Mouse (Mus musculus): ENCODE measurements around the gene Ptprn. TPM values are rescaled to one million over a fixed set of nuclear protein-coding genes. Genes with fewer than 3 reads are reported as not detected.
A peak's percentile ranks its signal among the peaks of the same experiment; 100 is the strongest.

The Ptprn gene
- total RNA-seq, 1 experiment from 2014 or later, result not detected

- ATAC-seq (ENCODE audit: extremely low read depth, insufficient number of reproducible peaks, low FRiP score, poor library complexity, severe bottlenecking), result peak; percentile 94
These were observed 53.9 kb downstream of the Ptprn start, which contains the start of the genes Glb1l and Stk16 for GRCm38 (mm10) chr1:75210136-75211087. Glb1l (minus strand) TSS chr1:75210813. Stk16 (plus strand) TSS chr1:75210838.

- no peak for ATAC-seq (ENCODE audit: extremely low read depth, insufficient number of reproducible peaks, low FRiP score, poor library complexity, severe bottlenecking)
These were observed 55.2 kb downstream of the Ptprn start for GRCm38 (mm10) chr1:75208967-75209678.

- ATAC-seq (ENCODE audit: extremely low read depth, insufficient number of reproducible peaks, low FRiP score, poor library complexity, severe bottlenecking), result no peak
These were observed 63.1 kb downstream of the Ptprn start for GRCm38 (mm10) chr1:75201236-75201635.

Other genes starting within 250 kb of the Ptprn start
- 8.3 and 8.5 TPM in 2 replicates for gene Nhej1, start 139.3 kb downstream of the Ptprn start, total RNA-seq (2017)
- gene Slc23a3, start 130.6 kb downstream of the Ptprn start, total RNA-seq (2017), result 0.37 TPM in 1 of 2 replicates, not detected in the other
- 126 and 131 TPM in 2 replicates for gene Cnppd1, start 121.8 kb downstream of the Ptprn start, total RNA-seq (2017)
- 49.4 and 85.1 TPM in 2 replicates for gene Retreg2, start 121.7 kb downstream of the Ptprn start, total RNA-seq (2017)
- 62.7 and 63.7 TPM in 2 replicates for gene Zfand2b, start 95.9 kb downstream of the Ptprn start, total RNA-seq (2017)
- 2.1 and 3.2 TPM in 2 replicates for gene Abcb6, start 84.1 kb downstream of the Ptprn start, total RNA-seq (2017)
- gene Ankzf1, start 72.4 kb downstream of the Ptprn start, total RNA-seq (2017), result 59.0 and 64.9 TPM in 2 replicates
- gene Atg9a, start 72.3 kb downstream of the Ptprn start, total RNA-seq (2017), result 18.2 and 26.2 TPM in 2 replicates
- gene Glb1l, start 53.7 kb downstream of the Ptprn start, total RNA-seq (2017), result 13.3 and 16.2 TPM in 2 replicates
- gene Stk16, start 53.7 kb downstream of the Ptprn start, total RNA-seq (2017), result 60.2 and 75.4 TPM in 2 replicates
- gene Tuba4a, start 44.6 kb downstream of the Ptprn start, total RNA-seq (2017), result 77.0 and 83.7 TPM in 2 replicates
- not detected in 2 replicates for gene A630095N17Rik, start 32.4 kb downstream of the Ptprn start, total RNA-seq (2017)
- gene Dnajb2, start 28.1 kb downstream of the Ptprn start, total RNA-seq (2017), result 39.7 and 54.4 TPM in 2 replicates
- gene Resp18, start 13.9 kb upstream of the Ptprn start, total RNA-seq (2017), result not detected in 2 replicates
- gene Dnpep, start 53.5 kb upstream of the Ptprn start, total RNA-seq (2017), result 33.1 and 39.0 TPM in 2 replicates
- gene Des, start 95.8 kb upstream of the Ptprn start, total RNA-seq (2017), result not detected in 2 replicates
- not detected in 2 replicates for gene Speg, start 110.8 kb upstream of the Ptprn start, total RNA-seq (2017)
- 32.6 and 34.4 TPM in 2 replicates for gene Gmppa, start 171.4 kb upstream of the Ptprn start, total RNA-seq (2017)
- gene Asic4, start 185.9 kb upstream of the Ptprn start, total RNA-seq (2017), result not detected in 2 replicates
- 2.5 and 4.1 TPM in 2 replicates for gene Chpf, start 214.8 kb upstream of the Ptprn start, total RNA-seq (2017)
- 0.35 TPM in 1 of 2 replicates, not detected in the other for gene Tmem198, start 215.0 kb upstream of the Ptprn start, total RNA-seq (2017)
- gene Obsl1, start 241.9 kb upstream of the Ptprn start, total RNA-seq (2017), result not detected in 2 replicates
- gene Inha, start 242.6 kb upstream of the Ptprn start, total RNA-seq (2017), result not detected in 2 replicates

All from neutrophil, adult 5-6 weeks (primary cell).